Mouse (Mus musculus) liver (tissue): ENCODE data around the gene Bcl11b.

Experiments used
- DNase-seq: peaks from one replicate; pipeline ENCODE4 v3.0.0-alpha.2; 2020; ENCODE audit warnings: mixed read lengths

Bcl11b gene

GRCm38 (mm10) chr12:108003483-108003882 is at the start of gene Bcl11b:
TSS of gene Bcl11b (minus strand) at chr12:108003602.
- no peak for DNase-seq

GRCm38 (mm10) chr12:108050996-108051395 is 47.6 kb upstream of the Bcl11b start:
- no peak for DNase-seq

- DNase-seq = no peak
Observed at GRCm38 (mm10) chr12:108049625-108050024, 46.2 kb upstream of the Bcl11b start.

GRCm38 (mm10) chr12:108042239-108042571 is 38.8 kb upstream of the Bcl11b start:
- DNase-seq = no peak

GRCm38 (mm10) chr12:108041571-108042238 is 38.3 kb upstream of the Bcl11b start:
- DNase-seq = peak; percentile 69

GRCm38 (mm10) chr12:108037446-108037845 is 34.0 kb upstream of the Bcl11b start:
- no peak for DNase-seq

GRCm38 (mm10) chr12:108035412-108036078 is 32.1 kb upstream of the Bcl11b start:
- no peak for DNase-seq

- no peak for DNase-seq
Observed at GRCm38 (mm10) chr12:108022835-108023615, 19.6 kb upstream of the Bcl11b start.

GRCm38 (mm10) chr12:108012003-108012402 is 8.6 kb upstream of the Bcl11b start:
- no peak for DNase-seq

- DNase-seq = no peak
Observed at GRCm38 (mm10) chr12:108010346-108010745, 6.9 kb upstream of the Bcl11b start.

GRCm38 (mm10) chr12:108009156-108009555 is 5.8 kb upstream of the Bcl11b start:
- no peak for DNase-seq

GRCm38 (mm10) chr12:108005816-108006626 is 2.6 kb upstream of the Bcl11b start:
- DNase-seq = peak; percentile 56

- DNase-seq = no peak
Observed at GRCm38 (mm10) chr12:108005488-108005800, 2.0 kb upstream of the Bcl11b start.

- peak; percentile 15 for DNase-seq
Observed at GRCm38 (mm10) chr12:108004701-108005487, 1.5 kb upstream of the Bcl11b start.

GRCm38 (mm10) chr12:108003928-108004327 is 526 bp upstream of the Bcl11b start:
- DNase-seq = peak; percentile 54

GRCm38 (mm10) chr12:108002436-108003189 is 789 bp downstream of the Bcl11b start:
- no peak for DNase-seq

- no peak for DNase-seq
Observed at GRCm38 (mm10) chr12:108001652-108002340, 1.6 kb downstream of the Bcl11b start.

GRCm38 (mm10) chr12:108000715-108001080 is 2.7 kb downstream of the Bcl11b start:
- DNase-seq = no peak

GRCm38 (mm10) chr12:107999751-108000714 is 3.4 kb downstream of the Bcl11b start:
- no peak for DNase-seq

GRCm38 (mm10) chr12:107998746-107999145 is 4.7 kb downstream of the Bcl11b start:
- peak; percentile 75 for DNase-seq
